Mouse (Mus musculus): Measurements from ENCODE around the gene Paqr5. TPM values are rescaled to one million over a fixed set of nuclear protein-coding genes. Genes with fewer than 3 reads are reported as not detected.

The Paqr5 gene
- polyA plus RNA-seq, 1 experiment, result not detected

DNA sequence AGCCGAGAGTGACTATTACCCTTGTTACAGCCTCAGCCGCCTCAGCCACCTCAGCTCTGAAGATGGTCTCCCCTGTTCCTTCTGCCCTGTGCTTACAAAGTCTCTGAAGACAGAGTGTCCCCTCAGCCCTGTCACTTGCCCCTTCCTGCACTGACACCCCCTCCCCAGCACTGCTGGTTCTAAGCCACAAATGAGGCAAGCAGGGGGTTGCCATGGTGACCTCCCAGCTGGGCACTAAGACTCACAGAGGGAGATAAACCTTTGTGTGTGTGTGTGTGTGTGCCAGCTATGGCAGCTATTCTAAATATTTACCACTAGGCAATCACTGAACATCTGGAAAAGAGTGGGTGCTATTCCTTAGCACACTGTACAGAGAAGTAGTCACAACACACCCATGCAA, 23.0 kb downstream of the Paqr5 start:
- Histone ChIP-seq H3K27ac (ENCODE audit: control insufficient read depth, insufficient read depth, low read depth, low read length, poor library complexity) (no peak overlapping the region), H3K4me1 (ENCODE audit: control insufficient read depth, insufficient read depth, low read length) (no peaks in the 10 kb centered on the region), H3K4me3 (replicated peaks; ENCODE audit: control insufficient read depth, low read depth, low read length) (no peak overlapping the region)
- WGBS, result 68% methylated on average over 2 of the region's 2 CpGs
- no peak for TF ChIP-seq CTCF (IDR thresholded peaks at IDR 0.05; ENCODE audit: control insufficient read depth, insufficient read depth, low read length)
- TF ChIP-seq POLR2A (IDR thresholded peaks at IDR 0.05; ENCODE audit: borderline replicate concordance, control insufficient read depth, low read depth, low read length), result no peak

DNA sequence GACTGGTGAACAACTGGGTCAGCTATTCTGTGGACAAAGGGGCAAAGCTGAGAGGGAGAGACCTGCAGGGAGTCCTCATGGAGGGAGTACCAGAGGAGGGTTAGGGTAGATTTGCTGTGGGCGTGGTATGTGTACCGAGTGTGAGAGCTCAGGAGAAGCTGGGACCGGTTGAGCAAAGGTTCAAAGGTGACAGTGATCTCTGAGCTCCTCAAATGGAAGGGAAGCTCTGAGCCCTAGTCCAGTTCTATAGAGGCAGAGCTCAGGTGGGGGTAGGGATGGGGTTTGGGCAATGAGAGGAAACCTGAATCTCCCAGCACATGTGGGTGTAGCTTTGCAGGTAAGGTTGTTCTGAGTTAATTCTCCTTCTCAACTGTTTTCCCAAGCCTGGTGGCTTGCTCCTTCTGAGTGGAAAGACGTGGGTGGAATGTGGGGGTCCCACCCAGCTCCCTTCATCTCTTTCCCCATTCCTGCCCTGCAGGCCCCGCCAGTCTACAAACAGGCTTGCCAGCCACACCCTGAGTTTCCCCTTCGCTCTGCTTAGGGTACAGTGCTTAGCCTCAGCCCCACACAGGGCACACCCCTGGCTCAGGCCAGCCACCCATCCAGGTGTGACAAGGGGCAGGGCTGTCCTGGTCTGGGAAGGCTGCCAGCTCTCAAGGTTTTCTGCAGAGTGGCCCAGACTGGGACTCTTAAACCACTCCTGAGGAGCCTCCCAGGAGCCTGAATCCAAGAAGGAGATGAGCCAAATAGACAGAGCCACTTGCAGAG, 26.8 kb downstream of the Paqr5 start:
- TF ChIP-seq POLR2A (IDR thresholded peaks at IDR 0.05; ENCODE audit: borderline replicate concordance, control insufficient read depth, low read depth, low read length) (no peak), CTCF (IDR thresholded peaks at IDR 0.05; ENCODE audit: control insufficient read depth, insufficient read depth, low read length) (no peak)
- Histone ChIP-seq H3K4me1 (ENCODE audit: control insufficient read depth, insufficient read depth, low read length) (no peaks in the 10 kb centered on the region), H3K27ac (ENCODE audit: control insufficient read depth, insufficient read depth, low read depth, low read length, poor library complexity) (no peak overlapping the region), H3K4me3 (replicated peaks; ENCODE audit: control insufficient read depth, low read depth, low read length) (no peak overlapping the region)
- WGBS, result 83% methylated on average over 6 of the region's 6 CpGs

GRCm38 (mm10) chr9:61997860-61998259, 28.8 kb downstream of the Paqr5 start:
- 81% methylated on average over 6 of the region's 6 CpGs for WGBS
- no peak overlapping the region for H3K27ac ChIP-seq (ENCODE audit: control insufficient read depth, insufficient read depth, low read depth, low read length, poor library complexity)
- no peak overlapping the region for H3K4me3 ChIP-seq (replicated peaks; ENCODE audit: control insufficient read depth, low read depth, low read length)
- TF ChIP-seq CTCF (IDR thresholded peaks at IDR 0.05; ENCODE audit: control insufficient read depth, insufficient read depth, low read length) (no peak), POLR2A (IDR thresholded peaks at IDR 0.05; ENCODE audit: borderline replicate concordance, control insufficient read depth, low read depth, low read length) (no peak)
- no peaks in the 10 kb centered on the region for H3K4me1 ChIP-seq (ENCODE audit: control insufficient read depth, insufficient read depth, low read length)

- no peak for TF ChIP-seq POLR2A (IDR thresholded peaks at IDR 0.05; ENCODE audit: borderline replicate concordance, control insufficient read depth, low read depth, low read length)
- TF ChIP-seq CTCF (IDR thresholded peaks at IDR 0.05; ENCODE audit: control insufficient read depth, insufficient read depth, low read length), result no peak
- WGBS, result 74% methylated on average over 4 of the region's 4 CpGs
- Histone ChIP-seq H3K4me3 (replicated peaks; ENCODE audit: control insufficient read depth, low read depth, low read length) (no peak overlapping the region), H3K27ac (ENCODE audit: control insufficient read depth, insufficient read depth, low read depth, low read length, poor library complexity) (no peak overlapping the region), H3K4me1 (ENCODE audit: control insufficient read depth, insufficient read depth, low read length) (no peaks in the 10 kb centered on the region)
Observed at GRCm38 (mm10) chr9:61991158-61991557, 35.5 kb downstream of the Paqr5 start.

GRCm38 (mm10) chr9:61990738-61991137, 35.9 kb downstream of the Paqr5 start:
- WGBS, result 72% methylated on average over 3 of the region's 3 CpGs
- H3K4me1 ChIP-seq (ENCODE audit: control insufficient read depth, insufficient read depth, low read length), result no peaks in the 10 kb centered on the region
- TF ChIP-seq CTCF (IDR thresholded peaks at IDR 0.05; ENCODE audit: control insufficient read depth, insufficient read depth, low read length) (no peak), POLR2A (IDR thresholded peaks at IDR 0.05; ENCODE audit: borderline replicate concordance, control insufficient read depth, low read depth, low read length) (no peak)
- no peak overlapping the region for H3K4me3 ChIP-seq (replicated peaks; ENCODE audit: control insufficient read depth, low read depth, low read length)
- no peak overlapping the region for H3K27ac ChIP-seq (ENCODE audit: control insufficient read depth, insufficient read depth, low read depth, low read length, poor library complexity)

- H3K4me3 ChIP-seq (replicated peaks; ENCODE audit: control insufficient read depth, low read depth, low read length), result no peak overlapping the region
- WGBS, result 52% methylated on average over 7 of the region's 7 CpGs
Observed at GRCm38 (mm10) chr9:61986055-61986454, 40.6 kb downstream of the Paqr5 start.

DNA sequence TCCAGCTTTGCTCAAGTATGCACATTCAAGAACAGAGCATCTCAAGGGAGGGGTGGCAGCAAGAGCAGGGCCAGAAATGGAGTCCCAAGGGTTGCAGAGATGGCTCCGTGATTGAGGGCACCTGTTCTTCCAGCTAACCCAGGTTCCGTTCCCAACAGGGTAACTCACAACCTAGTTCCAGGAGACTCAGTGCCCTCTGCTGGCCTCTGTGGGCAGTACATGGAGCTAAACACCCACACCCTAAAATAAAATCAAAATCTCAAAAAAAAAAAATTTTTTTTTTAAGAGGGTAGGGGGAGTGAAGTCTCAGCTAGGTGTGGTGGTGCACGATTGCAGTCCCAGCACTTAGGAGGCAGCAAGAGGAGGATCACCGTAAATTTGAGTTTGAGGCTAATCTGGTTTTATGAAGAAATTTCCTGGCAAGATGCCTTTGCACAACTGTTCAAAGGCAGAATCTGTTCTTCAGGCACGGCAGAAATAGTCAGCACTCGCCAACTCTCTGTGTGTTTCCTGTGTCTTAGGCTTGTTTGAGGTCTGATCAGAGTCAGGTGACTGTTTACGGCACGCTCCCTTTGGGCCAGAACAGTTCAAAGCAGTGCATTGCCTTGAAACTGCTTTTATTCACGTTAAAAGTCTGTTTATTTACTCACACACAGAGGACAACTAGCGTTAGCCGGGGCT, 41.3 kb downstream of the Paqr5 start:
- no peak overlapping the region for H3K4me3 ChIP-seq (replicated peaks; ENCODE audit: control insufficient read depth, low read depth, low read length)
- TF ChIP-seq CTCF (IDR thresholded peaks at IDR 0.05; ENCODE audit: control insufficient read depth, insufficient read depth, low read length) (peak; percentile 83), POLR2A (IDR thresholded peaks at IDR 0.05; ENCODE audit: borderline replicate concordance, control insufficient read depth, low read depth, low read length) (no peak)
- WGBS, result 16% methylated on average over 11 of the region's 11 CpGs
- H3K4me1 ChIP-seq (ENCODE audit: control insufficient read depth, insufficient read depth, low read length), result peaks cover 15% of the 10 kb centered on the region
- H3K27ac ChIP-seq (ENCODE audit: control insufficient read depth, insufficient read depth, low read depth, low read length, poor library complexity), result no peak overlapping the region

More at GRCm38 (mm10) chr9:61986055-61986454, 40.6 kb downstream of the Paqr5 start:
- peaks cover 15% of the 10 kb centered on the region for H3K4me1 ChIP-seq (ENCODE audit: control insufficient read depth, insufficient read depth, low read length)
- TF ChIP-seq CTCF (IDR thresholded peaks at IDR 0.05; ENCODE audit: control insufficient read depth, insufficient read depth, low read length), result no peak
- no peak overlapping the region for H3K27ac ChIP-seq (ENCODE audit: control insufficient read depth, insufficient read depth, low read depth, low read length, poor library complexity)

DNA sequence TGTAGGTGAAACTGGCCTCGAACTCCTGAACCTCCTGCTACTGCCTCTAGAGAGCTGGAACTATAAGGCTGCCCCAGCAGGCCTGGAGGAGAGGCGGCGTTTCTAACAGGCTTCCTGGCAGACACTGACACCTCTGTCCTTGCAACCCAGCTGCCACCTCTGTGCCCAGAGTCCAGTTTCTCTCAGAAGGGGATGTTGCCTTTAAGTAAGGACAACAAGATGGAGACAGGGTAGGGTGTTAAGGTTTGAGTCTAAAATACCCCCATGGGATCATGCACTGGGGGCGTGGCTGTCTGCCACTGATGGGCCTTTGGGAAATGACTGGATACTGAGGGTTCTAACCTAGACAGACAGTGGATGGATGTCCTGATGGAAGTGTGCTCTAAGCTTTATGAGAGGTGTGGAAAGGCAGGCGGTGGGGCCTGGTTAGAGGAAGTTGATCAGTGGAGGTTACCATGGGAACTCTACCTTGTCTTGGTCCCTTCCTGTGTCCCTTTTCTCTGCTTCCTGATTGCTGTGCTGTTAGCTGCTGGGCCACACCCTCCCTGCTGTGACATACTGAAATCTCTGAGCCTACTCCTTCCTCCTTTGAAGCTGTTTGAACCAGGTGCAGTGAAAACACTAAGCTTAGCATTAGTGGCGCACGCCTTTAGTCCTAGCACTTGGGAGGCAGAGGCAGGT, 43.6 kb downstream of the Paqr5 start:
- 55% methylated on average over 7 of the region's 7 CpGs for WGBS
- peak overlapping the region; percentile 77 for H3K27ac ChIP-seq (ENCODE audit: control insufficient read depth, insufficient read depth, low read depth, low read length, poor library complexity)
- peaks cover 15% of the 10 kb centered on the region for H3K4me1 ChIP-seq (ENCODE audit: control insufficient read depth, insufficient read depth, low read length)
- TF ChIP-seq CTCF (IDR thresholded peaks at IDR 0.05; ENCODE audit: control insufficient read depth, insufficient read depth, low read length) (no peak), POLR2A (IDR thresholded peaks at IDR 0.05; ENCODE audit: borderline replicate concordance, control insufficient read depth, low read depth, low read length) (no peak)
- H3K4me3 ChIP-seq (replicated peaks; ENCODE audit: control insufficient read depth, low read depth, low read length), result no peak overlapping the region
